Mouse (Mus musculus): Measurements from ENCODE around the gene Scn7a.

DNA sequence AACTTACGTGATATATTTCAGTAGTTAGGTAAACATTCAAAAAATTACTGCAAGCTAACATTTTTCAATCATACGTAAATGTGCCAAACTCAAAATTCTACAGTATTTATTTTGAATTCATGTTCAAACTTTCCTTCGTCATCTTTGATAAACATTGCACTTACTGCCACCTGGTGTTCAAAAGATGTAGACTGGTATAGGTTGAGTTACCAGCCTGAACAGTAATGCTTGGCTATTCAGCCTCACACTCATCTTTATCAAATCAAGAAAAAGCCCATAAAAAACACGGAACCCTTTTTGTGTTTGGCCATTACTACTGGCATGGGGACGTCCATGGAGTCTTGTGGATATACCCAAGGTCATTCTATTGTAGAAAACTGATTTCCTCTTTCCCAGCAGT is 140.3 kb downstream of the Scn7a start:
- no peak for TF ChIP-seq CTCF (IDR thresholded peaks at IDR 0.05; ENCODE audit: borderline replicate concordance, insufficient read depth, low read length)
- no peak for TF ChIP-seq POLR2A (IDR thresholded peaks at IDR 0.05; ENCODE audit: low read depth, low read length)
